Mouse (Mus musculus): ENCODE results near the gene Dlg2.

GRCm38 (mm10) chr7:90443101-90444091 is 33.1 kb upstream of the Dlg2 start:
- TF ChIP-seq POLR2A (IDR thresholded peaks at IDR 0.05; ENCODE audit: insufficient read depth, low read depth, low read length), result no peak
- TF ChIP-seq CTCF (IDR thresholded peaks at IDR 0.05), result peak; percentile 75
